Mouse (Mus musculus) heart, embryonic 14.5 days (tissue): ENCODE data around the gene Fign. TPM values are rescaled to one million over a fixed set of nuclear protein-coding genes. Genes with fewer than 3 reads are reported as not detected.

ENCODE experiments used
- ATAC-seq: fragments of 200-750 bp; cut with Nextera tagmentation; 2 replicates; pipeline ENCODE4 v1.8.0; 2017; ENCODE audit warnings: low read depth, moderate TSS enrichment; ENCODE audit not compliant: insufficient number of reproducible peaks, insufficient read depth, low FRiP score
- H3K27ac ChIP-seq, 2 experiments: fragments of 200-500 bp in 1 of 2; fragments of 300-500 bp in 1 of 2; sonication (generic) in 1 of 2; replicated peaks in 1 of 2; 2 replicates each; pipeline ENCODE4 v1.5.1; 2012 to 2014; ENCODE audit warnings: low read depth in 2 of 2, low read length in 2 of 2, control low read depth in 1 of 2, mild to moderate bottlenecking in 1 of 2, mixed read lengths in 1 of 2; ENCODE audit not compliant: control insufficient read depth in 1 of 2, insufficient read depth in 1 of 2
- H3K27me3 ChIP-seq: fragments of 300-500 bp; sonication (generic); 2 replicates; pipeline ENCODE4 v1.6.1; 2014; ENCODE audit warnings: mild to moderate bottlenecking, low read length, control low read depth; ENCODE audit not compliant: control insufficient read depth, insufficient read depth
- H3K36me3 ChIP-seq: fragments of 300-500 bp; sonication (generic); 2 replicates; pipeline ENCODE4 v1.6.1; 2014; ENCODE audit warnings: mild to moderate bottlenecking, control low read depth, low read length, mixed read lengths; ENCODE audit not compliant: control insufficient read depth, insufficient read depth
- H3K4me1 ChIP-seq, 2 experiments: fragments of 200-500 bp in 1 of 2; fragments of 300-500 bp in 1 of 2; sonication (generic) in 1 of 2; 2 replicates each; pipeline ENCODE4 v1.6.1; 2012 to 2014; ENCODE audit warnings: low read length in 2 of 2, control low read depth in 1 of 2, mixed read lengths in 1 of 2; ENCODE audit not compliant: control insufficient read depth in 2 of 2, insufficient read depth in 2 of 2
- H3K4me2 ChIP-seq: fragments of 300-500 bp; sonication (generic); 2 replicates; pipeline ENCODE4 v1.6.1; 2014; ENCODE audit warnings: mild to moderate bottlenecking, low read length
- H3K4me3 ChIP-seq, 2 experiments: fragments of 200-500 bp in 1 of 2; fragments of 300-500 bp in 1 of 2; sonication (generic) in 1 of 2; 2 replicates each; pipeline ENCODE4 v1.5.1; 2012 to 2014; ENCODE audit warnings: low read length in 2 of 2, mild to moderate bottlenecking in 2 of 2, control low read depth in 1 of 2, low read depth in 1 of 2, moderate library complexity in 1 of 2; ENCODE audit not compliant: control insufficient read depth in 1 of 2, insufficient read depth in 1 of 2
- H3K9ac ChIP-seq: fragments of 300-500 bp; sonication (generic); 2 replicates; pipeline ENCODE4 v1.6.1; 2014; ENCODE audit warnings: mild to moderate bottlenecking, low read length
- H3K9me3 ChIP-seq: fragments of 300-500 bp; sonication (generic); 2 replicates; pipeline ENCODE4 v1.6.1; 2016; ENCODE audit warnings: low read length, control low read depth; ENCODE audit not compliant: control insufficient read depth
- WGBS: fragments of 180-500 bp; shearing (Covaris S2); extraction: QIAGEN DNeasy Blood & Tissue Kit; methylation state at CpG from one replicate; pipeline ENCODE4 v1.1.7; 2014; 5-methylcytosine and 5-hydroxymethylcytosine counted together
- polyA plus RNA-seq: library from polyadenylated mRNA; unstranded; fragments of >200 nt; fragmentation: Nextera tagmentation; extraction: Ambion mirVana; gene quantifications from 2 replicates; pipeline ENCODE4 v1.2.1, GENCODE M21; 2014

The Fign gene
- polyA plus RNA-seq, 1 experiment from 2014 or later, result 8.6 TPM

DNA sequence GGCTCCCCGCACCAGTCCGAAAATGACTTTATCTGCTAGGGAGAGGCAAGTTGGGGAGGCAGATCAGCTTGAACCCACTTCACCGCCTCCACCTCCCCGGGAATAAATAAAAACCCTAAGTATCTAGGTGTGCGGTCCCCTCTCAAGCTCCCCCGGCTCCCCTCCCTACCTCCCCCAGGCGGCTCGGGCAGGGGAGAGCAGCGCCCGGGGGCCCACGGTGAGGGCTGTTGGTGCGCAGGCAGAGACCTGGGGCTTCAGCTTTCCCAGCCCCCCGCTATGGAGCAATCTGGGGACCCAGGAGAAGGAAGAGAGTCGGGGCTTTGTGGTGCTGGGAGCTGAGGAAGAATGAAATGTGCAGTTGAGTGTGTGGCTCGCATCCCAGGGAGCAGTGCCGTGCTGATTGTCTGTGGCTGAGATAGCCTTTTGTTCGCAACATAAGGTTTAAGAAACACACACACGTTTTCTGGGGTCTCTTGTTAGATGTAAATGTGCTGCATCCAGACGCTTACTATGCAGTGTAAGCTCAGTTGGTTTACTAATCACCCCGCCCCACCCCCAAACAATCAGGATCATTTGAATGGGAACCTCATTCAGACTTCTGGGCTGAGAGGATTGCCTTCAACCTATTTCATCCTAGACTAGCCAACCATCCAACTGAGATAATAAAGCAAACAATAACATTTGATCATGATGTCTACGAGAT lies 931 bp upstream of the Fign start:
- no peaks in the 10 kb centered on the region for H3K4me1 ChIP-seq
- H3K36me3 ChIP-seq, result no peaks in the 10 kb centered on the region
- peak; percentile 80 for ATAC-seq
- no peaks in the 10 kb centered on the region for H3K9me3 ChIP-seq
- no peaks in the 10 kb centered on the region for H3K27me3 ChIP-seq
- peak overlapping the region; percentile 86 to 95 for H3K27ac ChIP-seq
- peak overlapping the region; percentile 82 to 96 for H3K4me3 ChIP-seq
- H3K4me2 ChIP-seq, result peak overlapping the region; percentile 74
- 5% methylated on average over 21 of the region's 21 CpGs for WGBS
- H3K9ac ChIP-seq, result peak overlapping the region; percentile 92

- peak overlapping the region; percentile 81 to 82 for H3K4me3 ChIP-seq
- H3K4me2 ChIP-seq, result peak overlapping the region; percentile 74
- no peaks in the 10 kb centered on the region for H3K27me3 ChIP-seq
- peak overlapping the region; percentile 62 to 95 for H3K27ac ChIP-seq
- ATAC-seq, result no peak
- H3K9ac ChIP-seq, result peak overlapping the region; percentile 92
- peaks cover 0 to 3% of the 10 kb centered on the region in 2 experiments; a peak in 1 of 4 replicates for H3K4me1 ChIP-seq
- 1% methylated on average over 12 of the region's 12 CpGs for WGBS
- H3K36me3 ChIP-seq, result no peaks in the 10 kb centered on the region
- no peaks in the 10 kb centered on the region for H3K9me3 ChIP-seq
Observed at GRCm38 (mm10) chr2:64096721-64097411, 972 bp downstream of the Fign start.

DNA sequence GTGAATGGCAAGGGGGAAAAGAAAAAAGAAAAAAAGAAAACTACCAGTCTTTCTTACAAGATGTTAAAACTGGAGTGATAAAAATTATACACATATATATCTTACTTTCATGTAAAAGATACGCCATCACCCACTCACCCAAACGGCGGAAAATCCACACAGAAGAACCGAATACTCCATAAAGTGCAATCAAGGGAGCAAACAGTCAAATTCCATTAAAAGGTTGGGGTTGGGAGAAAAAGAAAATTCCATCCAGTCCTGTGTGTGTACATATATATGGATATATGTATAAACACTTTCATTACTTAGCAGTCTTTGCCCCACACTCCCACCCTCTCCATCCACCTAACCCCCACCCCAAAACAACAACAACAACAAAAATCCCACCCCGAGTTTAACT lies 1.7 kb downstream of the Fign start:
- peaks cover 0 to 3% of the 10 kb centered on the region in 2 experiments; a peak in 1 of 4 replicates for H3K4me1 ChIP-seq
- peak overlapping the region; percentile 92 for H3K9ac ChIP-seq
- peak overlapping the region; percentile 74 for H3K4me2 ChIP-seq
- H3K27ac ChIP-seq, result no peak overlapping the region
- no peaks in the 10 kb centered on the region for H3K36me3 ChIP-seq
- no peaks in the 10 kb centered on the region for H3K27me3 ChIP-seq
- 37% methylated on average over 5 of the region's 5 CpGs for WGBS
- no peak for ATAC-seq
- H3K4me3 ChIP-seq, result peak overlapping the region in 1 of 2 experiments; percentile 82; a peak in 3 of 4 replicates
- H3K9me3 ChIP-seq, result no peaks in the 10 kb centered on the region

DNA sequence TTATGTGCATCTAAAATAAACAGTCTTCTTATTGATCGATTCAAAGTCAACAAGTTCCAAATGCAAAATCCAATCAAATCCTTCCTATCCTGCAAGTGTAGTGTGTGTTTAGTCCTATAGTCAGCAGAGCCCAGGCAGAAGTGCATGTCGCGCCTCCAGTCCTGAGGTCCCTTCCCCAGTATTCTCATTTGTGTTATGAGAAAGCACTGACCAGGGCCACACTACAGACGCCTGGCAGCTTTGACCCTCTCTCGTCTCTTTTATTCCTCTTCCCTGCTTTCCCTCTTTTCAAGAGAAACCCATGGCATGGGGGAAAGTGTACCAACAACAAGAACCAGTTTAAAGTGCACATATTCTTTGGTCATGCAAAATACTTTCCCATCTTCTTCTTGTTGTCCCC lies 2.3 kb downstream of the Fign start:
- 40% methylated on average over 5 of the region's 5 CpGs for WGBS
- Histone ChIP-seq H3K4me1 (peaks cover 0 to 3% of the 10 kb centered on the region in 2 experiments; a peak in 1 of 4 replicates), H3K9me3 (no peaks in the 10 kb centered on the region), H3K27me3 (no peaks in the 10 kb centered on the region), H3K9ac (peak overlapping the region; percentile 92), H3K4me2 (peak overlapping the region; percentile 74), H3K4me3 (peak overlapping the region in 1 of 2 experiments; percentile 82; a peak in 2 of 4 replicates), H3K36me3 (no peaks in the 10 kb centered on the region), H3K27ac (peak overlapping the region; percentile 50 to 56; a peak in 3 of 4 replicates)
- ATAC-seq, result no peak

GRCm38 (mm10) chr2:64093087-64093486 lies 4.8 kb downstream of the Fign start:
- H3K4me1 ChIP-seq, result peaks cover 0 to 3% of the 10 kb centered on the region in 2 experiments; a peak in 1 of 4 replicates
- no peaks in the 10 kb centered on the region for H3K9me3 ChIP-seq
- no peaks in the 10 kb centered on the region for H3K36me3 ChIP-seq
- no peak overlapping the region for H3K4me3 ChIP-seq
- ATAC-seq, result no peak
- H3K27ac ChIP-seq, result no peak overlapping the region
- no peak overlapping the region; the same call in 1 of the 2 replicates for H3K9ac ChIP-seq
- H3K4me2 ChIP-seq, result peak overlapping the region; percentile 32
- H3K27me3 ChIP-seq, result no peaks in the 10 kb centered on the region
- WGBS, result 68% methylated on average over 6 of the region's 6 CpGs

- Histone ChIP-seq H3K27me3 (no peaks in the 10 kb centered on the region), H3K36me3 (no peaks in the 10 kb centered on the region), H3K4me1 (peaks cover under 1 to 24% of the 10 kb centered on the region in 2 experiments; a peak in 3 of 4 replicates), H3K9ac (no peak overlapping the region), H3K4me3 (no peak overlapping the region), H3K4me2 (no peak overlapping the region), H3K9me3 (no peaks in the 10 kb centered on the region), H3K27ac (no peak overlapping the region)
- no peak for ATAC-seq
- WGBS, result 75% methylated on average over 5 of the region's 5 CpGs
Observed at GRCm38 (mm10) chr2:64083853-64084427, 13.9 kb downstream of the Fign start.

DNA sequence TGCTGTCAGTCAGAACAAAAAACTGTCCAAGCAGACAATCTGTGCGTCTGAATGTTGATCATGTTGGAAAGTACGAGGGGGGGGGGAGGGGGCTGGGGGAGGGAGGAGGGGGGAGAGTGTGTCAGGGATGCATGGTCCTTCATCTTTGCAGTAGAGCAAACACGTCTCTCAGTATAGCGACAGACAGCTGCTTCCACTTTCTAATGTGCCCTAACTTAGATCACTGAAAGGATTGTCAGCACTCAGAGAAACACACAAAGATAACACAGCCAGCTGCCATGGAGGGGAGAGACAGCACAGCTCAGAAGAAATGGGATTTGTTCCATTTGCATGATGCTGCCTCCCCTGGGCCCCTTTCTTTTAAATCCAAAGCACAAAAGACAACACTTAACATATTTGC lies 18.1 kb downstream of the Fign start:
- Histone ChIP-seq H3K27ac (peak overlapping the region in 1 of 2 experiments; percentile 37; a peak in 2 of 4 replicates), H3K4me2 (peak overlapping the region; percentile 28; the same call in 1 of the 2 replicates), H3K4me3 (no peak overlapping the region), H3K27me3 (no peaks in the 10 kb centered on the region), H3K9me3 (no peaks in the 10 kb centered on the region), H3K36me3 (no peaks in the 10 kb centered on the region), H3K9ac (0 out of 2 replicates have a peak overlapping the region, but pooled peaks have one; percentile 10), H3K4me1 (peaks cover 17 to 50% of the 10 kb centered on the region in 2 experiments)
- no peak for ATAC-seq
- 6% methylated on average over 4 of the region's 4 CpGs for WGBS
